ENCODE assay signal across 8 mouse cellular contexts in genomic region chr13:110062835-110063411, GRCm38 (mm10).
A peak's percentile ranks its signal among the peaks of the same experiment; 100 is the strongest.
DNase-seq lines count a peak whose midpoint lies in the region; ATAC-seq and TF ChIP-seq lines count a peak whose summit lies in the region.

No protein-coding gene starts in this region.

- 8% methylated on average over 9 of the region's 9 CpGs for WGBS in intestine, embryonic 14.5 days
- WGBS in midbrain, embryonic 10.5 days, result 12% methylated on average over 9 of the region's 9 CpGs

- no peaks in the 10 kb centered on the region for H3K36me3 ChIP-seq in intestine, embryonic 14.5 days (ENCODE audit: control insufficient read depth, insufficient read depth, low read length)
- no peaks in the 10 kb centered on the region for H3K36me3 ChIP-seq in midbrain, embryonic 10.5 days
- H3K36me3 ChIP-seq in splenic B cell, adult 2 months (ENCODE audit: control insufficient read depth, insufficient read depth, low read length, poor library complexity, severe bottlenecking), result no peaks in the 10 kb centered on the region

- ATAC-seq in common myeloid progenitor, adult 5-6 weeks (replicated peaks; ENCODE audit: low read depth, poor library complexity, severe bottlenecking), result peak; percentile 96
- ATAC-seq in intestine, embryonic 14.5 days (replicated peaks; ENCODE audit: low FRiP score, low TSS enrichment, low read depth), result peak; percentile 89

- H3K9ac ChIP-seq in intestine, embryonic 14.5 days (ENCODE audit: low read length), result no peak overlapping the region

- peak; percentile 85 for TF ChIP-seq CTCF in left cerebral cortex, adult 2 months (IDR thresholded peaks at IDR 0.05)

- H3K9me3 ChIP-seq in intestine, embryonic 14.5 days (ENCODE audit: control insufficient read depth, low read length), result no peaks in the 10 kb centered on the region
- H3K9me3 ChIP-seq in midbrain, embryonic 10.5 days (replicated peaks), result no peaks in the 10 kb centered on the region

- H3K4me1 ChIP-seq in intestine, embryonic 14.5 days (replicated peaks; ENCODE audit: control insufficient read depth, insufficient read depth, low read length), result no peaks in the 10 kb centered on the region
- H3K4me1 ChIP-seq in midbrain, embryonic 10.5 days, result peaks cover 20% of the 10 kb centered on the region

- DNase-seq in 3T3-L1 (ENCODE audit: low read depth, low spot score) (peak; percentile 90), ZHBTc4 (ENCODE audit: low read depth, low spot score) (peak; percentile 81)
- peak; percentile 6 to 11 for DNase-seq in gastrocnemius, adult 8-10 months (ENCODE audit: low spot score in 2 of 2)
- peak; percentile 74 for DNase-seq in intestine, embryonic 14.5 days (ENCODE audit: low spot score)
- DNase-seq in left cerebral cortex, adult 2 months (ENCODE audit: extremely low spot score in 1 of 2, low spot score in 2 of 2), result peak; percentile 61 to 65
- DNase-seq in midbrain, embryonic 10.5 days (ENCODE audit: low spot score), result peak; percentile 82
- DNase-seq in splenic B cell, adult 2 months (ENCODE audit: low read depth, low spot score), result peak; percentile 81

- H3K27me3 ChIP-seq in intestine, embryonic 14.5 days (replicated peaks; ENCODE audit: control insufficient read depth, insufficient read depth, low read length), result no peaks in the 10 kb centered on the region
- no peaks in the 10 kb centered on the region for H3K27me3 ChIP-seq in midbrain, embryonic 10.5 days (ENCODE audit: low read depth, poor library complexity, severe bottlenecking)
- H3K27me3 ChIP-seq in splenic B cell, adult 2 months (ENCODE audit: control insufficient read depth, insufficient read depth, low read length, poor library complexity, severe bottlenecking), result no peaks in the 10 kb centered on the region

- H3K4me2 ChIP-seq in intestine, embryonic 14.5 days (ENCODE audit: low read length), result peak overlapping the region; percentile 24; the same call in 1 of the 2 replicates

- intact Hi-C loops in left cerebral cortex, adult 2 months (cut with DNase I), result loop anchor here (1.0 to 10.0 kb wide), 4 partner anchors 78 to 1352 kb away; no protein-coding TSS in a partner anchor

- H3K4me3 ChIP-seq in intestine, embryonic 14.5 days (ENCODE audit: low read depth, low read length), result no peak overlapping the region
- H3K4me3 ChIP-seq in left cerebral cortex, adult 2 months, result no peak overlapping the region
- H3K4me3 ChIP-seq in midbrain, embryonic 10.5 days, result peak overlapping the region; percentile 27; the same call in 1 of the 2 replicates

- H3K27ac ChIP-seq in intestine, embryonic 14.5 days (ENCODE audit: low read depth), result no peak overlapping the region
- H3K27ac ChIP-seq in left cerebral cortex, adult 2 months, result no peak overlapping the region
- H3K27ac ChIP-seq in midbrain, embryonic 10.5 days (replicated peaks), result peak overlapping the region; percentile 80

Comparison
In these comparisons a context has a peak if more than half of its experiments do, and no peak if none do; other contexts are left out.
1. DNase-seq: peak in every context shown above with its lines; median percentile 90 in 3T3-L1; 82 in midbrain, embryonic 10.5 days; 81 in ZHBTc4; 81 in splenic B cell, adult 2 months; 74 in intestine, embryonic 14.5 days; 63 in left cerebral cortex, adult 2 months; 8 in gastrocnemius, adult 8-10 months.